Mouse (Mus musculus) embryonic facial prominence, embryonic 12.5 days (tissue): ENCODE results near the gene Hddc2. TPM values are rescaled to one million over a fixed set of nuclear protein-coding genes. Genes with fewer than 3 reads are reported as not detected.
"Not testable (repeated sequence)": the region's sequence is repeated elsewhere in the genome, so short reads cannot be mapped to it uniquely, and the experiment has no call there.

Experiments used
- ATAC-seq: fragments of 200-750 bp; cut with Nextera tagmentation; 2 replicates; pipeline ENCODE4 v1.8.0; 2017; ENCODE audit not compliant: insufficient number of reproducible peaks, insufficient read depth, low FRiP score, low TSS enrichment
- H3K27ac ChIP-seq: fragments of 300-500 bp; sonication (generic); 2 replicates; pipeline ENCODE4 v1.5.1; 2016; ENCODE audit warnings: mild to moderate bottlenecking
- H3K27me3 ChIP-seq: fragments of 300-500 bp; sonication (generic); 2 replicates; pipeline ENCODE4 v1.6.1; 2016; ENCODE audit warnings: mild to moderate bottlenecking, moderate library complexity
- H3K36me3 ChIP-seq: fragments of 300-500 bp; sonication (generic); 2 replicates; pipeline ENCODE4 v1.6.1; 2016; ENCODE audit warnings: mild to moderate bottlenecking
- H3K4me1 ChIP-seq: fragments of 300-500 bp; sonication (generic); 2 replicates; pipeline ENCODE4 v1.6.1; 2016
- H3K4me2 ChIP-seq: fragments of 300-500 bp; sonication (generic); replicated peaks from 2 replicates; pipeline ENCODE4 v1.6.1; 2016; ENCODE audit warnings: mild to moderate bottlenecking, moderate library complexity
- H3K4me3 ChIP-seq: fragments of 300-500 bp; sonication (generic); 2 replicates; pipeline ENCODE4 v1.5.1; 2016; ENCODE audit warnings: mild to moderate bottlenecking
- H3K9ac ChIP-seq: fragments of 300-500 bp; sonication (generic); 2 replicates; pipeline ENCODE4 v1.6.1; 2016; ENCODE audit warnings: mild to moderate bottlenecking, moderate library complexity
- H3K9me3 ChIP-seq: fragments of 300-500 bp; sonication (generic); 2 replicates; pipeline ENCODE4 v1.6.1; 2016; ENCODE audit warnings: mild to moderate bottlenecking, moderate library complexity
- WGBS: fragments of 180-500 bp; shearing (Covaris S2); methylation state at CpG from one replicate; pipeline ENCODE4 v1.1.7; 2016; 5-methylcytosine and 5-hydroxymethylcytosine counted together
- polyA plus RNA-seq: library from polyadenylated mRNA; unstranded; fragments of >200 nt; fragmentation: Nextera tagmentation; extraction: Ambion mirVana; gene quantifications from 2 replicates; pipeline ENCODE4 v1.2.1, GENCODE M21; 2016

Gene Hddc2
- polyA plus RNA-seq, 1 experiment from 2014 or later = 90.1 TPM

DNA sequence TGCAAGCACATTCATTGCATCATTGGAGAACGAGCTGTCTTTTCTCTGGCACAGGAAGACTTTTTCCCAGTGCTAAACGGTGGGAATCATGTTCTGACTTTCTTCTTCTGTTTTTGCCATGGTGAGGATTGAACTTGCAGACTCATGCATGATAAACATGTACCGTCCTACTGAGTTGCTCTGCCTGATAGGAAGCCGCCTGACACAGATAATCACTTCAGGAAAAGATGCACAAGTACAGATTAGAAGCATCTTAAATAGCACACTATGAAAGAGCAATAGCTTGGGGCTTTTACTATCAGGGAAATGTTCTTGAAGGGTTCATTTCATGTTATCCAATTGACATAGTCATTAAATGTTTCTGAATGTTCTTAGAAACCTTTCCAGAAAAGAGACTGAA is 46.6 kb downstream of the Hddc2 start:
- Histone ChIP-seq H3K36me3 (no peaks in the 10 kb centered on the region), H3K4me3 (no peak overlapping the region), H3K9ac (no peak overlapping the region), H3K27ac (no peak overlapping the region), H3K27me3 (no peaks in the 10 kb centered on the region), H3K4me1 (no peaks in the 10 kb centered on the region), H3K4me2 (no peak overlapping the region), H3K9me3 (no peaks in the 10 kb centered on the region)
- 88% methylated on average over 4 of the region's 4 CpGs for WGBS
- no peak for ATAC-seq

DNA sequence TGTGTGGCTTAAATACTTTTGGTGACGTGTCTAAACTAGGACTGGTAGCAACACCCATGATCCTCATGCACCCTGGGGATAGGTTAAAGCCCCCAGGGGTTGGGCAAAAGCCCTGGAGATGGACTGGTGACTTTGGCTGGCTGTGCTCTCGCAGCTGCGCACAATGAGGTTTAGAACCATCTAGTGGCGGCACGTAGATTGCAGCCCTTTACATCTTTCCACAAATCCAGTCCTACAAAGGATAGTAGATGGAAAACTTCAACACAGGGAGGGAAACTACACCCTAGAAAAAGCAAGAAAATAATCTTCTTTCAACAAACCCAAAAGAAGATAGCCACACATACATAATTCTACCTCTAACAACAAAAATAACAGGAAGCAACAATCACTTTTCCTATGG is 57.0 kb downstream of the Hddc2 start:
- not testable (repeated sequence) for H3K27me3 ChIP-seq, H3K9me3 ChIP-seq, H3K36me3 ChIP-seq, ATAC-seq, H3K4me2 ChIP-seq, H3K4me3 ChIP-seq, H3K4me1 ChIP-seq, H3K9ac ChIP-seq, H3K27ac ChIP-seq
- 12% methylated on average over 4 of the region's 5 CpGs for WGBS

Other genes with a start within 250 kb of the Hddc2 start
- gene Tpd52l1, start 132.6 kb downstream of the Hddc2 start, polyA plus RNA-seq = 43.1 and 49.7 TPM in 2 replicates